20 mouse cellular contexts compared by ENCODE assay signal in genomic region chr9:105536877-105537276, GRCm38 (mm10). TPM values are rescaled to one million over a fixed set of nuclear protein-coding genes. Genes with fewer than 3 reads are reported as not detected.
DNase-seq lines count a peak whose midpoint lies in the region; ATAC-seq and TF ChIP-seq lines count a peak whose summit lies in the region.
"Had no signal": no experiment of that assay in that cellular context is flagged by ENCODE, and none has a peak within 500 bp of the region (broad histone marks: within the 10 kb centered on the region; RNA-seq: fewer than 3 reads in every experiment).

No protein-coding gene starts in this region.

- H3K4me3 ChIP-seq in forebrain, postnatal 0 days (ENCODE audit: low read depth, low read length): no peak overlapping the region
- H3K4me3 ChIP-seq in forebrain, embryonic 11.5 days (ENCODE audit: low read depth, low read length): no peak overlapping the region
- no peak overlapping the region for H3K4me3 ChIP-seq in kidney, embryonic 15.5 days (replicated peaks)
- H3K4me3 ChIP-seq in stomach, postnatal 0 days (ENCODE audit: low read depth, low read length): no peak overlapping the region
- H3K4me3 ChIP-seq in midbrain, postnatal 0 days (ENCODE audit: low read depth, low read length): no peak overlapping the region
- H3K4me3 ChIP-seq: embryonic facial prominence, embryonic 12.5 days; erythroblast, embryonic 14.5 days; liver, embryonic 12.5 days; megakaryocyte, embryonic 14.5 days; midbrain, embryonic 15.5 days had no signal

- H3K9ac ChIP-seq in forebrain, postnatal 0 days: no peak overlapping the region
- H3K9ac ChIP-seq in forebrain, embryonic 11.5 days (ENCODE audit: low read length): no peak overlapping the region
- H3K9ac ChIP-seq in kidney, embryonic 15.5 days: no peak overlapping the region
- no peak overlapping the region for H3K9ac ChIP-seq in stomach, postnatal 0 days (ENCODE audit: low read length)
- no peak overlapping the region for H3K9ac ChIP-seq in midbrain, postnatal 0 days (replicated peaks; ENCODE audit: low read length, poor library complexity, severe bottlenecking)
- H3K9ac ChIP-seq: embryonic facial prominence, embryonic 12.5 days; liver, embryonic 12.5 days; midbrain, embryonic 15.5 days had no signal

- no peaks in the 10 kb centered on the region for H3K36me3 ChIP-seq in forebrain, postnatal 0 days (ENCODE audit: insufficient read depth)
- no peaks in the 10 kb centered on the region for H3K36me3 ChIP-seq in forebrain, embryonic 11.5 days (ENCODE audit: control insufficient read depth, insufficient read depth, low read length)
- no peaks in the 10 kb centered on the region for H3K36me3 ChIP-seq in kidney, embryonic 15.5 days
- no peaks in the 10 kb centered on the region for H3K36me3 ChIP-seq in stomach, postnatal 0 days (ENCODE audit: control insufficient read depth, insufficient read depth, low read length)
- no peaks in the 10 kb centered on the region for H3K36me3 ChIP-seq in midbrain, postnatal 0 days (ENCODE audit: insufficient read depth, low read length)
- H3K36me3 ChIP-seq: embryonic facial prominence, embryonic 12.5 days; liver, embryonic 12.5 days; midbrain, embryonic 15.5 days had no signal

- TF ChIP-seq CTCF in forebrain, postnatal 0 days (IDR thresholded peaks at IDR 0.05; ENCODE audit: low read depth): no peak
- TF ChIP-seq CTCF in stomach, postnatal 0 days (IDR thresholded peaks at IDR 0.05; ENCODE audit: low read depth): no peak
- TF ChIP-seq CTCF in midbrain, postnatal 0 days (IDR thresholded peaks at IDR 0.05): no peak

- H3K9me3 ChIP-seq in forebrain, postnatal 0 days (ENCODE audit: low read length): no peaks in the 10 kb centered on the region
- no peaks in the 10 kb centered on the region for H3K9me3 ChIP-seq in forebrain, embryonic 11.5 days (ENCODE audit: control insufficient read depth, low read length)
- H3K9me3 ChIP-seq in kidney, embryonic 15.5 days (replicated peaks): no peaks in the 10 kb centered on the region
- H3K9me3 ChIP-seq in stomach, postnatal 0 days (ENCODE audit: control insufficient read depth, low read length): no peaks in the 10 kb centered on the region
- H3K9me3 ChIP-seq in midbrain, postnatal 0 days (ENCODE audit: low read length): peaks cover 5% of the 10 kb centered on the region; the same call in 1 of the 2 replicates
- H3K9me3 ChIP-seq: embryonic facial prominence, embryonic 12.5 days; liver, embryonic 12.5 days; midbrain, embryonic 15.5 days had no signal

- no peak for ATAC-seq in forebrain, postnatal 0 days
- no peak for ATAC-seq in forebrain, embryonic 11.5 days (replicated peaks; ENCODE audit: low FRiP score)
- no peak for ATAC-seq in kidney, embryonic 15.5 days (replicated peaks; ENCODE audit: low FRiP score)
- no peak for ATAC-seq in stomach, postnatal 0 days (ENCODE audit: low FRiP score, low TSS enrichment)
- ATAC-seq in midbrain, postnatal 0 days (ENCODE audit: low FRiP score): no peak
- ATAC-seq: forebrain, embryonic 14.5 days; liver, embryonic 12.5 days; midbrain, embryonic 15.5 days had no signal

- DNase-seq in forebrain, postnatal 0 days: no peak
- no peak for DNase-seq in forebrain, embryonic 11.5 days (ENCODE audit: low spot score)
- DNase-seq in kidney, postnatal 14 days: no peak
- peak; percentile 56 for DNase-seq in large intestine, adult 2 months (ENCODE audit: low read depth, low spot score)
- DNase-seq in stomach, postnatal 0 days (ENCODE audit: low spot score): no peak
- DNase-seq in midbrain, postnatal 0 days (ENCODE audit: low spot score): no peak
- DNase-seq in left cerebral cortex, adult 11 months (ENCODE audit: low spot score): no peak
- DNase-seq: B cell, adult 2 months; cerebellum, adult 2 months; heart, adult 18-20 months; lung, adult 2 months; thymus, postnatal 25 days had no signal

- no peak for TF ChIP-seq EP300 in stomach, postnatal 0 days (optimal IDR thresholded peaks at IDR 0.05)

- 0 out of 2 replicates have a peak overlapping the region, but pooled peaks have one; percentile 42 for H3K27ac ChIP-seq in forebrain, postnatal 0 days (ENCODE audit: low read depth, low read length)
- no peak overlapping the region for H3K27ac ChIP-seq in forebrain, embryonic 11.5 days (ENCODE audit: low read depth, low read length)
- no peak overlapping the region for H3K27ac ChIP-seq in kidney, embryonic 15.5 days
- H3K27ac ChIP-seq in stomach, postnatal 0 days (replicated peaks): peak overlapping the region; percentile 59
- H3K27ac ChIP-seq in midbrain, postnatal 0 days (ENCODE audit: low read depth, low read length): no peak overlapping the region
- H3K27ac ChIP-seq: embryonic facial prominence, embryonic 12.5 days; kidney, postnatal 0 days; liver, embryonic 12.5 days; midbrain, embryonic 15.5 days had no signal

- 56% methylated on average over 10 of the region's 10 CpGs for WGBS in forebrain, postnatal 0 days
- 63% methylated on average over 10 of the region's 10 CpGs for WGBS in forebrain, embryonic 11.5 days
- WGBS in kidney, embryonic 15.5 days: 21% methylated on average over 10 of the region's 10 CpGs
- WGBS in large intestine, adult 2 months: 8% methylated on average over 10 of the region's 10 CpGs
- WGBS in stomach, postnatal 0 days: 54% methylated on average over 10 of the region's 10 CpGs
- 46% methylated on average over 10 of the region's 10 CpGs for WGBS in midbrain, postnatal 0 days

- H3K4me2 ChIP-seq in forebrain, postnatal 0 days (ENCODE audit: low read depth): no peak overlapping the region
- H3K4me2 ChIP-seq in forebrain, embryonic 11.5 days (ENCODE audit: low read depth, low read length, severe bottlenecking): no peak overlapping the region
- 0 out of 2 replicates have a peak overlapping the region, but pooled peaks have one; percentile 7 for H3K4me2 ChIP-seq in kidney, embryonic 15.5 days
- no peak overlapping the region for H3K4me2 ChIP-seq in stomach, postnatal 0 days (replicated peaks; ENCODE audit: low read depth)
- no peak overlapping the region for H3K4me2 ChIP-seq in midbrain, postnatal 0 days (ENCODE audit: low read depth, low read length, poor library complexity, severe bottlenecking)
- H3K4me2 ChIP-seq: embryonic facial prominence, embryonic 12.5 days; liver, embryonic 12.5 days; midbrain, embryonic 15.5 days had no signal

- H3K4me1 ChIP-seq in forebrain, postnatal 0 days (ENCODE audit: insufficient read depth): peaks cover 14% of the 10 kb centered on the region
- H3K4me1 ChIP-seq in forebrain, embryonic 11.5 days (replicated peaks; ENCODE audit: control insufficient read depth, insufficient read depth, low read length): peaks cover 4% of the 10 kb centered on the region; the same call in 1 of the 2 replicates
- peaks cover 20% of the 10 kb centered on the region for H3K4me1 ChIP-seq in kidney, embryonic 15.5 days
- no peaks in the 10 kb centered on the region; the same call in 1 of the 2 replicates for H3K4me1 ChIP-seq in stomach, postnatal 0 days (replicated peaks; ENCODE audit: control insufficient read depth, insufficient read depth)
- H3K4me1 ChIP-seq in midbrain, postnatal 0 days (ENCODE audit: insufficient read depth, low read length): no peaks in the 10 kb centered on the region
- H3K4me1 ChIP-seq: embryonic facial prominence, embryonic 12.5 days; liver, embryonic 12.5 days had no signal

- H3K27me3 ChIP-seq in forebrain, postnatal 0 days (ENCODE audit: insufficient read depth, low read length): no peaks in the 10 kb centered on the region
- no peaks in the 10 kb centered on the region for H3K27me3 ChIP-seq in forebrain, embryonic 11.5 days (ENCODE audit: control insufficient read depth, insufficient read depth, low read length)
- H3K27me3 ChIP-seq in kidney, embryonic 15.5 days: no peaks in the 10 kb centered on the region
- H3K27me3 ChIP-seq in stomach, postnatal 0 days (ENCODE audit: control insufficient read depth, insufficient read depth, low read length): no peaks in the 10 kb centered on the region
- H3K27me3 ChIP-seq in midbrain, postnatal 0 days (ENCODE audit: insufficient read depth, low read length): no peaks in the 10 kb centered on the region
- H3K27me3 ChIP-seq: embryonic facial prominence, embryonic 12.5 days; liver, embryonic 12.5 days; megakaryocyte, embryonic 14.5 days; midbrain, embryonic 15.5 days had no signal

RNA-seq across cellular contexts. Expression of gene Atp2c1, which starts 9.8 kb away (rescaled TPM):
- 207 and 248 TPM in 2 replicates for total RNA-seq in forebrain, postnatal 0 days (2014; rRNA removed)
- polyA plus RNA-seq in forebrain, postnatal 0 days (2015; fragmentation: Nextera tagmentation; extraction: Ambion mirVana): 53.8 and 80.6 TPM in 2 replicates
- 59.3 and 69.5 TPM in 2 replicates for polyA plus RNA-seq in forebrain, embryonic 11.5 days (2014; fragmentation: Nextera tagmentation; extraction: Ambion mirVana)
- 60.6 and 68.5 TPM in 2 replicates for polyA plus RNA-seq in kidney, embryonic 15.5 days (2015; fragmentation: Nextera tagmentation; extraction: Ambion mirVana)
- 23.3 and 36.0 TPM in 2 replicates for polyA plus RNA-seq in large intestine, adult 2 months (2012; rRNA removed)
- polyA plus RNA-seq in stomach, postnatal 0 days (2015; fragmentation: Nextera tagmentation; extraction: Ambion mirVana): 33.2 and 36.6 TPM in 2 replicates
- total RNA-seq in midbrain, postnatal 0 days (2014; rRNA removed): 157 and 184 TPM in 2 replicates
- 65.7 and 70.6 TPM in 2 replicates for polyA plus RNA-seq in midbrain, postnatal 0 days (2015; fragmentation: Nextera tagmentation; extraction: Ambion mirVana)

Comparison
In these comparisons a context has a peak if more than half of its experiments do, and no peak if none do; other contexts are left out.
1. H3K27ac ChIP-seq: peak in forebrain, postnatal 0 days (single experiment) and stomach, postnatal 0 days (single experiment); none in forebrain, embryonic 11.5 days (single experiment), kidney, embryonic 15.5 days (single experiment) and midbrain, postnatal 0 days (single experiment).